Comparison of ENCODE assay signal across 10 mouse cellular contexts in genomic region chr11:79046561-79047155, GRCm38 (mm10).
DNase-seq lines count a peak whose midpoint lies in the region; ATAC-seq and TF ChIP-seq lines count a peak whose summit lies in the region.
"Had no signal": no experiment of that assay in that cellular context is flagged by ENCODE, and none has a peak within 500 bp of the region (broad histone marks: within the 10 kb centered on the region; RNA-seq: fewer than 3 reads in every experiment).

No protein-coding gene starts in this region.

- H3K36me3 ChIP-seq in liver, embryonic 12.5 days, result peaks cover 36% of the 10 kb centered on the region
- H3K36me3 ChIP-seq in limb, embryonic 14.5 days (ENCODE audit: control insufficient read depth, insufficient read depth, low read length), result peaks cover 32% of the 10 kb centered on the region

- peak overlapping the region; percentile 59 for H3K4me3 ChIP-seq in gastrocnemius, adult 2 months
- no peak overlapping the region for H3K4me3 ChIP-seq in liver, embryonic 12.5 days
- no peak overlapping the region for H3K4me3 ChIP-seq in limb, embryonic 14.5 days (replicated peaks; ENCODE audit: low read length)

- H3K4me1 ChIP-seq in liver, embryonic 12.5 days, result peaks cover 25% of the 10 kb centered on the region
- peaks cover 10% of the 10 kb centered on the region for H3K4me1 ChIP-seq in limb, embryonic 14.5 days (ENCODE audit: control insufficient read depth, insufficient read depth, low read length)

- H3K9me3 ChIP-seq in liver, embryonic 12.5 days (replicated peaks), result no peaks in the 10 kb centered on the region
- no peaks in the 10 kb centered on the region for H3K9me3 ChIP-seq in limb, embryonic 14.5 days (ENCODE audit: control insufficient read depth, low read length)

- TF ChIP-seq CTCF in gastrocnemius, adult 2 months (IDR thresholded peaks at IDR 0.05), result no peak
- no peak for TF ChIP-seq CTCF in brain, embryonic 14.5 days (IDR thresholded peaks at IDR 0.05; ENCODE audit: borderline replicate concordance, extremely low read depth, insufficient read depth, insufficient read length)

- no peak for DNase-seq in gastrocnemius, adult 2 months
- no peak for DNase-seq in gastrocnemius, postnatal 14 days
- DNase-seq in liver, result no peak
- peak; percentile 33 for DNase-seq in brain, embryonic 14.5 days (ENCODE audit: low read depth)
- DNase-seq in limb, embryonic 14.5 days (ENCODE audit: low spot score), result peak; percentile 32
- DNase-seq in gastrocnemius, postnatal 36 days, result no peak
- DNase-seq: cerebellum, adult 11 months; lung, postnatal 4 days had no signal

- H3K27ac ChIP-seq in gastrocnemius, adult 2 months, result peak overlapping the region; percentile 80
- peak overlapping the region; percentile 11; the same call in 1 of the 2 replicates for H3K27ac ChIP-seq in liver, embryonic 12.5 days
- H3K27ac ChIP-seq in limb, embryonic 14.5 days (replicated peaks; ENCODE audit: low read depth, low read length), result 0 out of 2 replicates have a peak overlapping the region, but pooled peaks have one; percentile 48

- WGBS in liver, embryonic 12.5 days (ENCODE audit: insufficient replicate concordance), result 67% methylated on average over 8 of the region's 8 CpGs
- WGBS in limb, embryonic 14.5 days, result 63% methylated on average over 8 of the region's 8 CpGs

- TF ChIP-seq POLR2A in brain, embryonic 14.5 days (IDR thresholded peaks at IDR 0.05; ENCODE audit: borderline replicate concordance, extremely low read depth, insufficient read depth, insufficient read length, poor library complexity, severe bottlenecking), result no peak
- TF ChIP-seq POLR2A in limb, embryonic 14.5 days (IDR thresholded peaks at IDR 0.05; ENCODE audit: borderline replicate concordance, extremely low read depth, insufficient read depth, insufficient read length), result no peak

- no peak overlapping the region for H3K4me2 ChIP-seq in liver, embryonic 12.5 days
- H3K4me2 ChIP-seq in limb, embryonic 14.5 days (replicated peaks; ENCODE audit: low read depth, low read length, severe bottlenecking), result no peak overlapping the region

- H3K9ac ChIP-seq in liver, embryonic 12.5 days, result no peak overlapping the region
- peak overlapping the region; percentile 31 for H3K9ac ChIP-seq in limb, embryonic 14.5 days (ENCODE audit: low read depth, low read length, severe bottlenecking)

- ATAC-seq in liver, embryonic 12.5 days, result no peak
- ATAC-seq in limb, embryonic 14.5 days (ENCODE audit: low FRiP score, low read depth), result peak; percentile 14; the same call in 1 of the 2 replicates
- no peak for ATAC-seq in monocyte, adult 5-6 weeks (replicated peaks; ENCODE audit: insufficient number of reproducible peaks, low FRiP score, low TSS enrichment, poor library complexity, severe bottlenecking)

- H3K27me3 ChIP-seq in liver, embryonic 12.5 days (replicated peaks), result no peaks in the 10 kb centered on the region
- no peaks in the 10 kb centered on the region for H3K27me3 ChIP-seq in limb, embryonic 14.5 days (ENCODE audit: control insufficient read depth, insufficient read depth, low read length)

- intact Hi-C loops in gastrocnemius, adult 2 months (cut with DNase I), result no loop called here
- intact Hi-C loops in gastrocnemius, postnatal 14 days (cut with DNase I; ENCODE audit: low total_unique reads), result no loop called here
- intact Hi-C loops in gastrocnemius, postnatal 36 days (cut with DNase I), result no loop called here

Comparison
In these comparisons a context has a peak if more than half of its experiments do, and no peak if none do; other contexts are left out.
1. DNase-seq: peak in brain, embryonic 14.5 days (single experiment) and limb, embryonic 14.5 days (single experiment); none in gastrocnemius, adult 2 months (single experiment), gastrocnemius, postnatal 14 days (single experiment), liver (single experiment) and gastrocnemius, postnatal 36 days (0 of 2).
2. H3K27ac ChIP-seq: peak in every context shown above with its lines; median percentile 80 in gastrocnemius, adult 2 months; 48 in limb, embryonic 14.5 days; 11 in liver, embryonic 12.5 days.